Mouse (Mus musculus) embryonic facial prominence, embryonic 13.5 days (tissue): Measurements from ENCODE around the gene Galnt9. TPM values are rescaled to one million over a fixed set of nuclear protein-coding genes. Genes with fewer than 3 reads are reported as not detected.
A peak's percentile ranks its signal among the peaks of the same experiment; 100 is the strongest.

Source experiments
- ATAC-seq: fragments of 200-750 bp; cut with Nextera tagmentation; 2 replicates; pipeline ENCODE4 v1.8.0; 2017; ENCODE audit warnings: low read depth; ENCODE audit not compliant: insufficient number of reproducible peaks, insufficient read depth, low FRiP score, low TSS enrichment
- H3K27ac ChIP-seq: fragments of 300-500 bp; sonication (generic); 2 replicates; pipeline ENCODE4 v1.5.1; 2015; ENCODE audit warnings: moderate library complexity, mild to moderate bottlenecking, inconsistent platforms
- H3K27me3 ChIP-seq: fragments of 300-500 bp; sonication (generic); 2 replicates; pipeline ENCODE4 v1.6.1; 2015; ENCODE audit warnings: mild to moderate bottlenecking, inconsistent platforms
- H3K36me3 ChIP-seq: fragments of 300-500 bp; sonication (generic); 2 replicates; pipeline ENCODE4 v1.6.1; 2015; ENCODE audit warnings: mild to moderate bottlenecking, inconsistent platforms
- H3K4me1 ChIP-seq: fragments of 300-500 bp; sonication (generic); 2 replicates; pipeline ENCODE4 v1.6.1; 2015; ENCODE audit warnings: inconsistent platforms
- H3K4me2 ChIP-seq: fragments of 300-500 bp; sonication (generic); 2 replicates; pipeline ENCODE4 v1.6.1; 2015; ENCODE audit warnings: moderate library complexity, mild to moderate bottlenecking, inconsistent platforms
- H3K4me3 ChIP-seq: fragments of 300-500 bp; sonication (generic); 2 replicates; pipeline ENCODE4 v1.5.1; 2015; ENCODE audit warnings: mild to moderate bottlenecking, inconsistent platforms
- H3K9ac ChIP-seq: fragments of 300-500 bp; sonication (generic); 2 replicates; pipeline ENCODE4 v1.6.1; 2015; ENCODE audit warnings: mild to moderate bottlenecking, inconsistent platforms
- H3K9me3 ChIP-seq: fragments of 300-500 bp; sonication (generic); 2 replicates; pipeline ENCODE4 v1.6.1; 2016; ENCODE audit warnings: inconsistent platforms
- WGBS: fragments of 180-500 bp; shearing (Covaris S2); methylation state at CpG from one replicate; pipeline ENCODE4 v1.1.7; 2015; ENCODE audit warnings: mixed read lengths; 5-methylcytosine and 5-hydroxymethylcytosine counted together
- polyA plus RNA-seq: library from polyadenylated mRNA; unstranded; fragments of >200 nt; fragmentation: Nextera tagmentation; extraction: Ambion mirVana; gene quantifications from 2 replicates; pipeline ENCODE4 v1.2.1, GENCODE M21; 2015

Galnt9 gene
- polyA plus RNA-seq, 1 experiment from 2014 or later, result 1.0 TPM

DNA sequence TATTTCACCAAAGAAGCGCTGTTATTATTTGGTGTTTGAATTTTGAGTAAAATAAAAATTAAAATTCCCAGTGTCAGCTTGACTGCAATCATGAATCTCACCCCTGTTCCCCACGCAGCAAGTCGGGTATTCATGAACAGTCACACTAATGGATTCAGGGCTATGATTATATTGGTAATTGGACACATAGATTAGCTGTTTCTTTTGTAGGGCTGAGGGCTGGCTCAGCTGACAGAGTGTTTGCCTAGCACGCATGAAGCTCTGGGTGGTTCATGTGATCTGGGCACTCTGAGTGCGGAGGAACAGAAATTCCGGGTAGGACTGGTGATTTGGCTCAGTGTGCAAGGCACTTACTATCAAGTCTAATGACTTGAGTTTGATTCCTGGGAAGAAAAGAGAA lies 33.8 kb upstream of the Galnt9 start:
- Histone ChIP-seq H3K9ac (no peak overlapping the region), H3K4me1 (no peaks in the 10 kb centered on the region), H3K9me3 (no peaks in the 10 kb centered on the region), H3K4me2 (no peak overlapping the region), H3K27me3 (no peaks in the 10 kb centered on the region), H3K4me3 (no peak overlapping the region), H3K36me3 (no peaks in the 10 kb centered on the region), H3K27ac (no peak overlapping the region)
- ATAC-seq, result no peak
- WGBS, result 76% methylated on average over 6 of the region's 6 CpGs

- no peak overlapping the region for H3K4me3 ChIP-seq
- no peaks in the 10 kb centered on the region for H3K36me3 ChIP-seq
- no peak overlapping the region for H3K27ac ChIP-seq
- H3K4me2 ChIP-seq, result no peak overlapping the region
- H3K9me3 ChIP-seq, result no peaks in the 10 kb centered on the region
- H3K27me3 ChIP-seq, result peaks cover 8% of the 10 kb centered on the region
- H3K9ac ChIP-seq, result no peak overlapping the region
- 54% methylated on average over 4 of the region's 4 CpGs for WGBS
- no peaks in the 10 kb centered on the region for H3K4me1 ChIP-seq
- ATAC-seq, result no peak
These were observed 30.4 kb upstream of the Galnt9 start for GRCm38 (mm10) chr5:110513791-110514190.

- no peak overlapping the region for H3K9ac ChIP-seq
- H3K4me3 ChIP-seq, result no peak overlapping the region
- ATAC-seq, result no peak
- H3K36me3 ChIP-seq, result no peaks in the 10 kb centered on the region
- no peaks in the 10 kb centered on the region for H3K9me3 ChIP-seq
- H3K4me2 ChIP-seq, result no peak overlapping the region
- H3K27ac ChIP-seq, result no peak overlapping the region
- WGBS, result 84% methylated on average over 3 of the region's 3 CpGs
- H3K4me1 ChIP-seq, result no peaks in the 10 kb centered on the region
- peaks cover 8% of the 10 kb centered on the region for H3K27me3 ChIP-seq
These were observed 29.5 kb upstream of the Galnt9 start for GRCm38 (mm10) chr5:110514694-110515093.

- H3K27ac ChIP-seq, result no peak overlapping the region
- no peak overlapping the region for H3K9ac ChIP-seq
- no peak for ATAC-seq
- H3K27me3 ChIP-seq, result peaks cover 8% of the 10 kb centered on the region
- H3K4me3 ChIP-seq, result no peak overlapping the region
- no peaks in the 10 kb centered on the region for H3K9me3 ChIP-seq
- no peaks in the 10 kb centered on the region for H3K36me3 ChIP-seq
- no peak overlapping the region for H3K4me2 ChIP-seq
- no peaks in the 10 kb centered on the region for H3K4me1 ChIP-seq
- 78% methylated on average over 4 of the region's 4 CpGs for whole genome bisulfite sequencing
These were observed 27.8 kb upstream of the Galnt9 start for GRCm38 (mm10) chr5:110516390-110516789.

GRCm38 (mm10) chr5:110518086-110518783 lies 25.9 kb upstream of the Galnt9 start:
- Histone ChIP-seq H3K27me3 (peaks cover 8% of the 10 kb centered on the region), H3K27ac (no peak overlapping the region), H3K4me3 (no peak overlapping the region), H3K9ac (peak overlapping the region; percentile 16; the same call in 1 of the 2 replicates), H3K4me2 (no peak overlapping the region), H3K36me3 (no peaks in the 10 kb centered on the region), H3K9me3 (no peaks in the 10 kb centered on the region), H3K4me1 (no peaks in the 10 kb centered on the region)
- ATAC-seq, result no peak
- 39% methylated on average over 14 of the region's 14 CpGs for whole genome bisulfite sequencing

GRCm38 (mm10) chr5:110520974-110521373 lies 23.2 kb upstream of the Galnt9 start:
- Histone ChIP-seq H3K9ac (no peak overlapping the region), H3K4me2 (no peak overlapping the region), H3K4me3 (no peak overlapping the region), H3K9me3 (no peaks in the 10 kb centered on the region), H3K36me3 (no peaks in the 10 kb centered on the region), H3K27ac (no peak overlapping the region), H3K4me1 (no peaks in the 10 kb centered on the region), H3K27me3 (peaks cover 8% of the 10 kb centered on the region)
- 83% methylated on average over 4 of the region's 4 CpGs for WGBS
- no peak for ATAC-seq

- whole genome bisulfite sequencing, result 52% methylated on average over 7 of the region's 7 CpGs
- H3K27me3 ChIP-seq, result peaks cover 8% of the 10 kb centered on the region
- H3K36me3 ChIP-seq, result no peaks in the 10 kb centered on the region
- no peaks in the 10 kb centered on the region for H3K9me3 ChIP-seq
- no peak overlapping the region for H3K27ac ChIP-seq
- no peak overlapping the region for H3K9ac ChIP-seq
- no peaks in the 10 kb centered on the region for H3K4me1 ChIP-seq
- H3K4me3 ChIP-seq, result no peak overlapping the region
- no peak overlapping the region for H3K4me2 ChIP-seq
- no peak for ATAC-seq
These were observed 22.3 kb upstream of the Galnt9 start for GRCm38 (mm10) chr5:110521822-110522221.

- peaks cover 5% of the 10 kb centered on the region for H3K27me3 ChIP-seq
- ATAC-seq, result no peak
- no peak overlapping the region for H3K4me2 ChIP-seq
- H3K27ac ChIP-seq, result no peak overlapping the region
- H3K36me3 ChIP-seq, result no peaks in the 10 kb centered on the region
- H3K4me1 ChIP-seq, result no peaks in the 10 kb centered on the region
- WGBS, result 82% methylated on average over 4 of the region's 4 CpGs
- H3K9ac ChIP-seq, result no peak overlapping the region
- no peak overlapping the region for H3K4me3 ChIP-seq
- H3K9me3 ChIP-seq, result no peaks in the 10 kb centered on the region
These were observed 20.9 kb upstream of the Galnt9 start for GRCm38 (mm10) chr5:110523296-110523695.

GRCm38 (mm10) chr5:110525701-110526100 lies 18.5 kb upstream of the Galnt9 start:
- H3K36me3 ChIP-seq, result no peaks in the 10 kb centered on the region
- WGBS, result 77% methylated on average over 6 of the region's 6 CpGs
- H3K4me1 ChIP-seq, result no peaks in the 10 kb centered on the region
- ATAC-seq, result no peak
- no peaks in the 10 kb centered on the region for H3K9me3 ChIP-seq
- H3K27me3 ChIP-seq, result no peaks in the 10 kb centered on the region; the same call in 1 of the 2 replicates
- no peak overlapping the region for H3K27ac ChIP-seq
- no peak overlapping the region for H3K4me2 ChIP-seq
- H3K9ac ChIP-seq, result no peak overlapping the region
- H3K4me3 ChIP-seq, result no peak overlapping the region

DNA sequence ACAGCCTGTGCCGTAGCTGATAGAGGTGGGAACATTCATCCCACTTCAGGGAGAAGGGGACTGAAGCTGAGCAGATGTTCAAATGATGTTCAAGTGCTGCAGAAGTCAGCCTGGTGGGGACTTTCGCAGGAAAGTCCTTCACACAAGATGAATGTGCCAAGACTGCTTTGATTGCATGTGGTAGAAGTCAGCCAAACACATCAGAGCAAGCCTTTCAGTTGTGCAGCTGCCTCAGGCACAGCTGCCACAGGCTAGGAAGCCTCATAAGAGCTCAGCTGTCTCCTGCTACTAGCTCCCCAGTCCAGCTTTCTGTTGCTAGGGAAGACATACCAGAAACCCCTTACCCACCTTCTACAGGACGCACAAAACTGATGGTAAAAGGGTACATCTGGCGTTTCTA lies 17.6 kb upstream of the Galnt9 start:
- Histone ChIP-seq H3K9ac (no peak overlapping the region), H3K36me3 (no peaks in the 10 kb centered on the region), H3K4me1 (no peaks in the 10 kb centered on the region), H3K27me3 (no peaks in the 10 kb centered on the region; the same call in 1 of the 2 replicates), H3K9me3 (no peaks in the 10 kb centered on the region), H3K27ac (no peak overlapping the region), H3K4me2 (no peak overlapping the region), H3K4me3 (no peak overlapping the region)
- ATAC-seq, result no peak
- 78% methylated on average over 4 of the region's 4 CpGs for WGBS

DNA sequence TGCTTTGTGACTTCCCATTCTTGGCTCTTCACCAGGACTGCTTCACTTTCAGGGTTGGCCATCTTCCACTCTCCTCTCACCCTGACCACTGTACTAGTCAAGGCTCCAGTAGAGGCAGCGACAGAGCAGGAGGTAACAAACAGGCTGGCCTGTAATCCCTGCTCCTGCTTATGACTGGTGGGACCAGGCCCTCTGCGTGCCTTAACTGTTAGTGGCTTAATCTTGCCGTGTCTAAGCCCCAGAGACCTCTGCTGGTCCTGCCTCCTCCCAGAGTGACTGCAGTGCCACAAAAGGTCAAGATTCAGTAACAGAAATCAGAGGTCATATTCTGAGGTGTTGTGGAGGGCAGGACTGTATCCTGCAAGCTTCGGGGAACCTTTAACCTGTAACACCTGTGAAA lies 13.1 kb upstream of the Galnt9 start:
- H3K27ac ChIP-seq, result no peak overlapping the region
- no peak overlapping the region for H3K4me3 ChIP-seq
- no peaks in the 10 kb centered on the region for H3K9me3 ChIP-seq
- H3K9ac ChIP-seq, result no peak overlapping the region
- no peaks in the 10 kb centered on the region; the same call in 1 of the 2 replicates for H3K27me3 ChIP-seq
- no peaks in the 10 kb centered on the region for H3K4me1 ChIP-seq
- WGBS, result 56% methylated on average over 4 of the region's 4 CpGs
- H3K36me3 ChIP-seq, result no peaks in the 10 kb centered on the region
- no peak for ATAC-seq
- no peak overlapping the region for H3K4me2 ChIP-seq

DNA sequence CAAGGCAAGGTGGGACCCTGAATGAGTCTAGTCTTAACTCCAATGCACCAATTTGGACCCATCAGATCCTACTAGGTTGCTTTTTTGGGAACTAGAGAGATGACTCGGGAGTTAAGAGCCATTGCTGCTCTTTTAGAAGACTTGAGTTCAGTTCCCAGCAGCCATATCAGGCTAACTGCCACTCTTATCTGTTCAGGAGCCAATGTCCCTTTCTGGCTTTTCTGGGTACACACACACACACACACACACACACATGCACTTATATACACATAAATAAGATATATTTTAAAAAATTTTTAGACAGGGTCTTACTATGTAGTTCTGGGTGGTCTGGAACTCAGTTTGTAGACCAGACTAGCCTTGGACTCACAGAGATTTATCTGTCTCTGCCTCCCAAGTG lies 9.8 kb upstream of the Galnt9 start:
- Histone ChIP-seq H3K27ac (no peak overlapping the region), H3K27me3 (no peaks in the 10 kb centered on the region; the same call in 1 of the 2 replicates), H3K9me3 (no peaks in the 10 kb centered on the region), H3K36me3 (no peaks in the 10 kb centered on the region), H3K9ac (no peak overlapping the region), H3K4me3 (no peak overlapping the region), H3K4me2 (no peak overlapping the region), H3K4me1 (no peaks in the 10 kb centered on the region)
- WGBS, result 83% methylated on average over 1 of the region's 1 CpGs
- no peak for ATAC-seq
